Mouse (Mus musculus) erythroblast, embryonic 14.5 days (primary cell): Measurements from ENCODE around the gene Lrrc49.

Source experiments
- GATA1 ChIP-seq: IDR thresholded peaks from 2 replicates; pipeline ENCODE4 v1.6.1; 2012; ENCODE audit warnings: low read length, inconsistent platforms, mixed read lengths
- TAL1 ChIP-seq: IDR thresholded peaks from 3 replicates; pipeline ENCODE4 v1.6.1; 2012; ENCODE audit warnings: low read length, inconsistent platforms, mixed read lengths

GRCm38 (mm10) chr9:60548182-60548581 is 139.8 kb downstream of the Lrrc49 start:
- TF ChIP-seq TAL1 (no peak), GATA1 (no peak)
